Mouse (Mus musculus) layer of hippocampus, postnatal 10 days (tissue): Measurements from ENCODE around the gene Dexi. TPM values are rescaled to one million over a fixed set of nuclear protein-coding genes. Genes with fewer than 3 reads are reported as not detected.

Source experiments
- DNase-seq, 2 experiments: peaks; one replicate each; pipeline ENCODE4 v3.0.0; 2021; ENCODE audit warnings: low spot score in 2 of 2
- total RNA-seq, 2 experiments: library from RNA; stranded (reverse); gene quantifications; 2 replicates each; pipeline ENCODE4 v1.2.3; 2021

The Dexi gene
- total RNA-seq, 2 experiments from 2014 or later = 33.0 to 35.5 TPM

GRCm38 (mm10) chr16:10540763-10541597 lies 1.9 kb downstream of the Dexi start:
- DNase-seq = no peak

- no peak for DNase-seq
Observed at GRCm38 (mm10) chr16:10536961-10537360, 5.9 kb downstream of the Dexi start.

- DNase-seq = no peak
Observed at GRCm38 (mm10) chr16:10536323-10536722, 6.5 kb downstream of the Dexi start.

DNA sequence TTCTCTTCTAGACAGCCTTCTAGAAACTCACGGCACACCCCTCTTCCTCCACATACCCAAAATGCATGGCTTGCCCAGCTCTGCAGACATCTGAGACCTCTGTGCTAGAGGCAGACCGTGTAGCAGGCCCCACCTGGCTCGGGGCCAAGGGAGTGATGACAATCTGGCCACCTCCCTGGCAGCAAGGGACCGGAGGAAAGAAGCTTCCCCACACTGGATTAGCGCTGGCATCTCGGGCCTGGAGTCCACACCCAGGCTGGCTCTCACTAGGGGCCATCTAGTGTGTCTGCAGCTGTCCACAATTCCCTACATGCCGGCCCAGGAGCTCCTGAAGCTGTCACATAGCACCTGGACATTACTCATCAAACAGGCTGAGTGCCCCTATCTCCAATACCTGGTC lies 8.3 kb downstream of the Dexi start:
- no peak for DNase-seq

DNA sequence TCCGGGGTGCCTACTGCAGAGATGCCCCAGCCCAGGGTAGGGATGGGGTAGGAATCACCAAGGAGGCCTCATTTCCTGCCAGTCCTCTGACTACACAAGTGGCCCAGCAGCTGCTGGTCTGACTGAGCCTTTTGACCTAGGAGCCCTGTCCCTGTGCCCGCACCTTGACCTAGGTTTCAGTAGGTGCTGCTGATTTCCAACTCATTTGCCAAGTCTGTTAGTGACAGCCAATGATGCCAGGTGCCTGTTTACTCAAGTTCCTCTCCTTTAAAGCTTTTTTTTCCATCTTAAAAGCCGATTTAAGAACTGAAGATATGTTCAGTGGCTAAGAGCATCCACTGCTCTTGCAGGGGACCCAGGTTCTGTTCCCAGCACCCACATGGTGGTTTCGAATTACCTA lies 9.1 kb downstream of the Dexi start:
- no peak for DNase-seq

DNA sequence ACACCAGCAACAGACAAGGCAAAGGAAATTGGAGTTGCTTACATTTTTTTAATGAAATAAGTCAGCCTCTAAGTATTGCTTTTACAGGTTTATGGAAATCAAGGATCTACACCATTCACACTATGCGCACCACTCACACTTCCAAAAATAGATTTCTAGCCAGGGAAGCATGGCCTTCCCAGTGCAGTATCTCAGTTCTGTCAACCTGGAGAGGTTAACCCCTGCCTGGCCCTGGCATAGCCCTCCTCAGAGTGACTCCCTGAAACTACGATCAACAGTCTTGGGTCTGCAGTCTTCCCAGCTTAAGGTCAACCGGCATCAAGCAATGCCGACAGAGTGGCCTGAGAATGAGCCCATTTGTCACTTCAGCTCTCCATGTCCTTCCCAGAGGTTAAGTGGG lies 12.7 kb downstream of the Dexi start:
- no peak for DNase-seq

- no peak for DNase-seq
Observed at GRCm38 (mm10) chr16:10528382-10528781, 14.5 kb downstream of the Dexi start.

DNA sequence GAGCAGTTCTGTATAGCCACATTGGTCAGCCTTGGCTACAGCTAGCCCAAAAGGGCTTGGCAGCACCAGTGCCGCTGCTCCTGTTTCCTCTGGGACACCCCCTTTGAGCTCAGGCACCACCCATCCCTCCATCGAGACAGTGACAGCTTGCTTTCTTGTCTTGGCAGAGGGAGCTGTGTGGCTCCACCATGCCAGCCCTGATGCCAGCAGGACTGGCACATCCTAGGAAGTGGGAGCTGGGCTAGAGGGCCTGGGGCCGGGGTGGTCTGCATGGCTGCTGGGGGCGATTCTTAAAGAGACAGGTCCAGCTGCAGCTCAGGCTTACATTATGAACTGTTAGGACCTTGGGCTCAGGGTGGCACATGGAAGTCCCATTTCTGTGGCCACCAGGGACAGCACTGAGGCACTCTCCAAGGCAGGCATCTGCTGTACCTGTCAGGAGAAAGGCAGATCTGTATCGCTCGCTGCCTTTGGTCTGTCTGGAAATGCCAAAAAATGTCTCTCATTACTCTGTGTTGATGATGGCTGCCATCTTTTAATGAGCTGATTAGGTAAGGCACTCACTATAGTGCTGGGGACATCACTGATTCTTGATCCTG lies 15.7 kb downstream of the Dexi start:
- peak; percentile 43 to 51 for DNase-seq

DNA sequence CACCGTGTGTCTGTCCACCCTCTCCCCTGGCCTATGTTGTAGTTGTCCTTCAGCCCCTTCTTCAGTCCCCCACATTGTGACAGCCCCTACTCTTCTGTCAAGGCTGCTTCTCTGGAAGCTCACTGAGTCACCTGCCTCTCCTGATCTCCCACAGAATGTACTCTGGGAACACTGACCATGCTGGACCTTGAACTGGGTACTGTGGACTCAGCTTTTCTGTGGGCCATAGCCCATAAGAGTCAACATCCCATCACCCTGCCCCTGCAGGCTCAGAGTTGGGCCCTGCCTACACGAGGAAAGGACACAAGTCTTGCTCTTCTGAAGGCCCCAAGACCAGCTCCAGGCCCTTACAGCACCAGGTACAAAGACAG lies 17.3 kb downstream of the Dexi start:
- DNase-seq = no peak

DNA sequence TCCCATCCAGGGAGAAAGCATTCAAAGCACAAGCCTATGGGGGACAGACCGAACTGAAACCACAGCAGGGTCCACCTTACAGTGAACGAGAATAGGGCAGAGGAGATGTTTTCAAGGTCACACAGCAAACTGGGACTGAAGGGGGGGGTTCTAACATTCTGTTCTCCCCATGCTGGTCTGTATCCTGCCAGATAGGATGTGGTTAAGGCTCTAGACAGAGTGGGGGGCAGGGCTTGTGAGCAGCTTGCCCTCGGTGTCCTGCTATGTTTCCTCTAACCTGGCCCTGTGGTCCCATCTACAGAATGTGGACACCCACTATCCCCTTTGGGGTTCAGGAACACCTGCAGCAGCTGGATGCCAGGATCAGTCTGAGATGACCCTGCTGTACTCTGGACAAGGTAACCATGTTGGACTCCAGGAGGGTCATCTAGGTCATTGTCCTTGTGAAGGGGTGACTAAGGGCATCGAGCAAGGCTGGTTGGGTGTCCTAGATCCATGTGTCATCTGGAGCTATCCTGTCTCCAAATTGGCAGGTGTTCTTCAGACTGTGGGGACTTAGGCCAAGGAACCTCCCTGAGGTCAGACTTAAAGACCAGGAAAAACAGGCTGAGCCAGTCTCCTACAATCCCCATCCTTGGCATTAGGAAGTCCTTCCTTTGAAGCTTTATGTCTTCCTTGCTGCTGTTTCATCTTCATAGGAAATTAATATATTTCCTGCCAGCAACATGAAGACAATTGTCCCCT lies 17.8 kb downstream of the Dexi start:
- DNase-seq = no peak

DNA sequence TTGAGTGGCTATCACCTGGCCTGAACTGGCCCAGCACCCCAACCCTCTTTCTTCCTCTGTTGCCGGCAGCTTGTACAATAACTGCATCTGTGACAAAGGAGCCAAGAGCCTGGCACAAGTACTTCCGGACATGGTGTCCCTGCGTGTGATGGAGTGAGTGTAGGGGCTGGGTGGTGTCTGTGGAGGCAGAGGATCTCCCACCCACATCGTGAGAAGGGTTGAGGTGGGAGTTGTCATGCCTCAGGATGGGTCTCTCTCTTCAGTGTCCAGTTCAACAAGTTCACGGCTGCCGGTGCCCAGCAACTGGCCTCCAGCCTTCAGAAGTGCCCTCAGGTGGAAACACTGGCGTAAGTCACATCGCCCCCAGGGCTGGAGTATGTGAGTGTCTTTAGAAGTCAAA lies 19.2 kb downstream of the Dexi start:
- DNase-seq = no peak

- peak; percentile 84 to 87 for DNase-seq
Observed at GRCm38 (mm10) chr16:10522811-10523210, 20.0 kb downstream of the Dexi start.

- DNase-seq = peak; percentile 91 to 92
Observed at GRCm38 (mm10) chr16:10520908-10521614, 21.8 kb downstream of the Dexi start.

GRCm38 (mm10) chr16:10518030-10518429 lies 24.8 kb downstream of the Dexi start:
- DNase-seq = no peak

- no peak for DNase-seq
Observed at GRCm38 (mm10) chr16:10515953-10516572, 26.8 kb downstream of the Dexi start.

DNA sequence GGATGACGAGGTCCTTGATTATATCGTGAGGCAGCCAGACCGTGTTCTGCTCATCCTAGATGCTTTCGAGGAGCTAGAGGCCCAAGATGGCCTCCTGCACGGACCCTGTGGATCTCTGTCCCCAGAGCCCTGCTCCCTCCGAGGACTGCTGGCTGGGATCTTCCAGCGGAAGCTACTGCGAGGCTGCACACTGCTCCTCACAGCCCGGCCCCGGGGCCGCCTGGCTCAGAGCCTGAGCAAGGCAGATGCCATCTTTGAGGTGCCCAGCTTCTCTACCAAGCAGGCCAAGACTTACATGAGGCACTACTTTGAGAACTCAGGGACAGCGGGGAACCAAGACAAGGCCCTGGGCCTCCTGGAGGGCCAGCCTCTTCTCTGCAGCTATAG lies 31.7 kb downstream of the Dexi start:
- no peak for DNase-seq

DNA sequence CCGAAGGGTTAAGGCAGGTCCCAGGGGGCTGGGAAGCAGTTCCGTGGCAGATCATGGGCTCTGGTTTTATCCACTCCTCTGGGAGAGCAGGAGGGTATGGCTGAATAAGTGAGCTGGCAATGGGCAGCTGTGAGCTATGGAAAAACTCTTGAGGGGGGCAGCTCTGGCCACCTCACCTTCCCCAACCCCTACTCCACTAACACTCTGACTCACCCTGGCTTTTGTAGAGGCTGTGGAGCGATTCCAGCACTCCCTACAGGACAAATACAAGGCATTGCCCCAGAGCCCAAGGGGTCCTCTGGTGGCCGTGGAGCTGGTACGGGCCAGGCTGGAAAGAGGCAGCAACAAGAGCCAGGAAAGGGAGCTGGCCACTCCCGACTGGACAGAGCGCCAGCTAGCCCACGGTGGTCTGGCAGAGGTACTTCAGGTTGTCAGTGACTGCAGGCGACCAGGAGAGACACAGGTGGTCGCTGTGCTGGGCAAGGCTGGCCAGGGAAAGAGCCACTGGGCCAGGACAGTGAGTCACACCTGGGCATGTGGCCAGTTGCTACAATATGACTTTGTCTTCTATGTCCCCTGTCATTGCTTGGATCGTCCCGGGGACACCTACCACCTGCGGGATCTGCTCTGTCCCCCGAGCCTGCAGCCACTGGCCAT lies 32.2 kb downstream of the Dexi start:
- DNase-seq = no peak

DNA sequence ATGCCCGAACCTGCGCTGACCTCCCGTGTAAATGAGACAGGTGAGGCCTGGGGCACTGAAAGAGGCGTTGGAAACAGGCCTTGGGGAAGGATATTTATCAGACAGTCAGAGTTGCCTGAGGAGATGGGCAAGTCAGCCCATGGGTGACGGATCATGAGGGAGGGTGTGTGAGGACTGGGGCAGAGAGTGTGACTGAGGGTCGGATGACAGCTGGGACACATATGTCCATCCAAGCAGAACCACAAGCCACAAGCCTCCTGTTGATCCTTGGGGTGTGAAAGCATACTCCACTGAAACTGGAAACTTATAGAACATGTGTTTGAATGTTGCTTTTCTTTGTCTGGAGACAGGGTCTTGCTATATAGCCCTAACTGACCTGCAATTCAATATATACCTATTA lies 34.2 kb downstream of the Dexi start:
- DNase-seq = no peak

GRCm38 (mm10) chr16:10507445-10507844 lies 35.4 kb downstream of the Dexi start:
- DNase-seq = no peak

- no peak for DNase-seq
Observed at GRCm38 (mm10) chr16:10503058-10503457, 39.8 kb downstream of the Dexi start.

DNA sequence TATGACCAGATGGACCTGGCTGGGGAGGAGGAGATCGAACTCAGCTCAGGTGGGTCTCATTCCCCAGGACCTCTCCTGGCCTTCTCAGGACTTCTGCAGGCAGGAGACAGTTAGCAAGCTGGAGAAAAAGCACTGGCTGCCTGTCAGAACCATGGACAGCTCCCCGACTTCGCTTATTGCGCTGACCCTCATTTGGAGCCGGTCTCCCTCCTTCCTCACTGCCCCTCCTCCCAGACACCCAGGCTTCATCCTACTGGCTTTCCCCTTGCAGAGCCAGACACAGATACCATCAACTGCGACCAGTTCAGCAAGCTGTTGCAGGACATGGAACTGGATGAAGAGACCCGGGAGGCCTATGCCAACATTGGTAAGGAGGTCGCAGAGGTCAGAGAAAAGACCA lies 41.0 kb downstream of the Dexi start:
- peak; percentile 36 to 51 for DNase-seq
